Mouse (Mus musculus) brain, embryonic 14.5 days (tissue): Measurements from ENCODE around the gene Mylk. TPM values are rescaled to one million over a fixed set of nuclear protein-coding genes. Genes with fewer than 3 reads are reported as not detected.

Source experiments
- DNase-seq: peaks from one replicate; pipeline ENCODE4 v3.0.0-alpha.2; 2011; ENCODE audit warnings: low read depth
- CTCF ChIP-seq: fragments of 200-500 bp; IDR thresholded peaks from 2 replicates; pipeline ENCODE4 v1.5.1; 2012; ENCODE audit warnings: inconsistent platforms, mild to moderate bottlenecking, moderate library complexity, borderline replicate concordance; ENCODE audit not compliant: insufficient read depth, insufficient read length; ENCODE audit errors: extremely low read depth
- POLR2A ChIP-seq: fragments of 200-500 bp; IDR thresholded peaks from 2 replicates; pipeline ENCODE4 v1.6.1; 2012; ENCODE audit warnings: mild to moderate bottlenecking, inconsistent platforms, borderline replicate concordance; ENCODE audit not compliant: poor library complexity, insufficient read depth, insufficient read length, severe bottlenecking; ENCODE audit errors: extremely low read depth
- polyA plus RNA-seq: library from polyadenylated mRNA; depleted of rRNA; stranded (reverse); fragments of >200 nt; gene quantifications from 2 replicates; pipeline ENCODE4 v1.2.3, GENCODE M21; 2012

Gene Mylk
- polyA plus RNA-seq, 1 experiment: 8.9 TPM

GRCm38 (mm10) chr16:34748081-34748720 is 3.2 kb downstream of the Mylk start:
- TF ChIP-seq POLR2A (no peak), CTCF (no peak)
- peak; percentile 45 for DNase-seq

DNA sequence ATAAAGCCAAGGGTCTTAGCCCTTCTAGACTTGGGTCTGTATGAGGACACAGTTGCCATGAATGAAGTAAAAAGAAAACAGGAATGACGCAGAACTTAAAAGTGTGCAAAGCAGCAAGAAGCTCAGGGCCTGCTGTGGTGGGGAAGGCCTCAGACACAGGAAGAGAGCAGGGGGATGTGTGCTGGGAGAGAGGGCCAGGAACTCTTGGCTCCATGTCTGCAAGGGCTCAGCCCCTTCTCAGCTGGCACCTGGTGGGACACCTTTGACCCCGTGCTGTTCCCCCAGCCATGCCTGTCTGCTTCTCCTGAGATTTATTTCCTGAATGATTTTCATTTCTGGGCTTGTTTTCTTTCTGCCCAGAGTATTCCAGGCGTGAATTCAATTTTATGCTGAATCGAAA is 4.5 kb downstream of the Mylk start:
- no peak for TF ChIP-seq POLR2A
- TF ChIP-seq CTCF: no peak
- DNase-seq: no peak

DNA sequence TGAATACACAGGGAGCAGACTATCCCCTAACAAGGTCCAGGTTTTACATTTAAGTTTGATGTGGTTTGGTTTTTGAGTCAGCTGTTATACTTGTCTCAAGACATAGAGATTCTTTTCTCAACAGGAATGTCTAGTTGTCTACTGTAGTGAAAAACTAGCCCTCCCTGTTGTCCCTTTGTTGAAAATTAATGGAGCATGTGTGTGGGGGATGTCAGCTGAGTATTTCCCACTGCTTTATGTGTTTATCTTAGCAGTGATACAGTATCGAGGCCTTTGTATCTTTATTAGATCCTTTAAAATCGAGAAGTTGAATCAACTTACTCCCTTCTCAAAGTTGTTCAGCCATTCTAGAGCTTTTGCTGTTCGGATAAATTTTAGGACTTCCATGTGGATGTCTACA is 7.0 kb downstream of the Mylk start:
- no peak for TF ChIP-seq POLR2A
- TF ChIP-seq CTCF: no peak
- no peak for DNase-seq

DNA sequence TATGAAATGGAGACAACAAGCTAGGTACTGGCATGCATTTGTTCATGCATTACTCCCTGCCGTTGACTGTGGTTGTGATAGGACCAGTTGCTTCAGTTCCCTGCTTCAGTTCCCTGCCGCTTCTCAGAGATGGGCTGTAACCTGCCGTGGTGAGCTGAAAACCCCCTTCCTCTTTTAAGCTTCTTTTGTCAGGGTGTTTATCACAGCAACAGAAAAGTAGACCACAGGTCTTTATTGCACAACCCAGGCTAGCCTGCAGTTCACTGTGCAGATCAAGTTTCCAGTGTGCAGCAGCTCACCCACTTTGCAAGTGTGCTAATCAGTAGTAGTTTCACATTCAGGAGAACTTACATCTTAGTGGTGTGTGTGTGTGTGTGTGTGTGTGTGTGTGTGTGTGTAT is 8.0 kb downstream of the Mylk start:
- DNase-seq: no peak
- no peak for TF ChIP-seq POLR2A
- TF ChIP-seq CTCF: no peak

DNA sequence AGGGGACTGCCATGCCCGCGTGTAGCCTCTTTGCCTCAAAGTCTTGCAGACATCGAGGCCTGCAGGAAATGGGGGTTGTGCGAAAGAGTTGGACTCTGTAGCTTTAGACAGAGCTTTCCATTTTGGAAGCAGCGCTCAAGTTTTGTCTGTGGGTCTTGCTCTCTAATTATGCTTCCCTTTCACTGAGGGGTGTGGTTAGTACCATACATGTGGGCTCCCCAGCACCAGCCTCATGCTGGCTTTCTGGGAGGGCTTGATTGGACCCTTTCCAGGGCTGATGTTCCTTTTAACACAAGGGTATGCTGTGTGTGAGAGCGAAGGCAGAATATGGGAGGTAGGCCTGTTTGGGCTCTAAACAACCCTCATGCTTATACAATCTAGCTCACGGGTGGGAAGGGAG is 12.0 kb downstream of the Mylk start:
- no peak for TF ChIP-seq CTCF
- TF ChIP-seq POLR2A: no peak
- DNase-seq: no peak

- DNase-seq: no peak
- TF ChIP-seq POLR2A: no peak
- TF ChIP-seq CTCF: no peak
Measured at GRCm38 (mm10) chr16:34758205-34758604, 13.2 kb downstream of the Mylk start.

- DNase-seq: no peak
- TF ChIP-seq CTCF (no peak), POLR2A (no peak)
Measured at GRCm38 (mm10) chr16:34763959-34764591, 19.1 kb downstream of the Mylk start.

DNA sequence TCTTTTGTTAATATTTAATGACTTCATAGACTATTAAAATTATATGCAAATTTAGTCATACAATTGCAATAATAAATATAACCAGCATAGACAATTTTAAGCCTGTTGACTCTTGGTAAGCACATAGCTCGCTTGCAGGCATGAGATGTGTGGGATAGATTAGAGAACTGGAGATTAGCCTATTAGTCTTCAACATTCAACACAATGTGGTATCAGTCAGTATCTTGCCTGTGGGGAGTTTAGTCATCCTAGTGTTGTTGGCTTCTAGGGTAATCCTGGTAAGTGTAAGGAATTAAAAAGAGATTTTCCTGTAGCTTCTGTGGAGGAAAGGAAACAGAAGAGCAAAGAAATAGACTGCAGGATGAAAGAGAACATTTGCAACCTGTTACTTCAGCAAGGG is 20.7 kb downstream of the Mylk start:
- DNase-seq: no peak
- TF ChIP-seq CTCF (no peak), POLR2A (no peak)

DNA sequence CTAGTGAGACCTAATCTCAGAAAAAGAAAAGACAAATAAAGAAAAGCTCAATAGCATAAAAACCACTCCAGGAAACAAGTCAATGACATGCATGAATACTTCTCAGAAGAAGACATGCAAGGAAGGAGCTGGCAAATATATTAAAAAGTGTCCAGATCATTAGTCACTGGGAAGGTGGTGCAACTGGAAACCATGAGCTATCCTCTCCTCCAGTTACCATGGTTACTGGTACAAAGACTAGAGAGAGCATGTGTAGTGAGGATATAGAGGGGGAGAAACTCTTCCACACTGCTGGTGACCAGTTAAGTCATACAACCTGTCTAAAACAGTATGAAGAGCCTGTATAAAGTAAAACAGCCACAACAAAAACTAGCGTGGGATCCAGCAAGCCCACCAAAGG is 21.2 kb downstream of the Mylk start:
- no peak for DNase-seq
- TF ChIP-seq POLR2A (no peak), CTCF (no peak)

- TF ChIP-seq POLR2A (no peak), CTCF (no peak)
Measured at GRCm38 (mm10) chr16:34767443-34767842, 22.4 kb downstream of the Mylk start.

GRCm38 (mm10) chr16:34768436-34768835 is 23.4 kb downstream of the Mylk start:
- no peak for TF ChIP-seq POLR2A
- TF ChIP-seq CTCF: no peak
- DNase-seq: peak; percentile 83

More at GRCm38 (mm10) chr16:34767443-34767842, 22.4 kb downstream of the Mylk start:
- DNase-seq: no peak

- DNase-seq: no peak
- TF ChIP-seq POLR2A (no peak), CTCF (no peak)
Measured at GRCm38 (mm10) chr16:34770127-34770526, 25.1 kb downstream of the Mylk start.
